Mouse (Mus musculus): ENCODE results near the gene Adgrg3. TPM values are rescaled to one million over a fixed set of nuclear protein-coding genes. Genes with fewer than 3 reads are reported as not detected.
A peak's percentile ranks its signal among the peaks of the same experiment; 100 is the strongest.
"Not testable (repeated sequence)": the region's sequence is repeated elsewhere in the genome, so short reads cannot be mapped to it uniquely, and the experiment has no call there.

Gene Adgrg3
- polyA plus RNA-seq, 1 experiment from 2014 or later = 11.8 TPM

DNA sequence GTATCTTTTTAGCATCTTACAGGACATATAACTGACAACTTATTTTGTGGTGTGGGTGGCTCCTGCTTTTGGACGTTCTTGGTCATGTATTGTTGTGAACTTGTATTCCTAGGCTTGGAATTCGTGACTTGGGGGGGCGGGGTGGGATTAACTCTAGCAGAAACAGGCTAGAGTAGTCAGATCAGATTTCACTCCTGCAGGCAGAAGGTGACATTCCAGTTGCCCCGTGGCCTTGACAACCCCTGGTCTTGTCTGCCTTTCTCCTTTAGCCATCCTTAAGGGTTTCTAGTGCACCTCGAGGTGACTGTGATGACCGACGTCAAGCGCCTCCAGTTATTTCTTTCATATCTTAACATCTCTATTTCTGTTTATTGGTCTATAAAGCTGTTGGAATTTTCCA is 5.7 kb downstream of the Adgrg3 start:
- ATAC-seq (replicated peaks; ENCODE audit: low FRiP score) = no peak
- H3K4me1 ChIP-seq (replicated peaks; ENCODE audit: control insufficient read depth, insufficient read depth, low read length) = peaks cover 11% of the 10 kb centered on the region
- H3K27me3 ChIP-seq (replicated peaks; ENCODE audit: control insufficient read depth, insufficient read depth, low read length) = no peaks in the 10 kb centered on the region
- H3K4me2 ChIP-seq = no peak overlapping the region
- WGBS = 43% methylated on average over 8 of the region's 8 CpGs
- H3K4me3 ChIP-seq (ENCODE audit: low read depth, low read length) = no peak overlapping the region
- H3K27ac ChIP-seq (ENCODE audit: low read depth, low read length) = no peak overlapping the region
- no peak overlapping the region for H3K9ac ChIP-seq (ENCODE audit: low read depth, low read length)
- no peak for DNase-seq (ENCODE audit: low spot score)
- no peaks in the 10 kb centered on the region for H3K36me3 ChIP-seq (ENCODE audit: control insufficient read depth, insufficient read depth, low read length)
- 0 out of 2 replicates have a peak, but pooled peaks cover 2% of the 10 kb centered on the region for H3K9me3 ChIP-seq (ENCODE audit: control insufficient read depth, low read length)

GRCm38 (mm10) chr8:95024387-95024786 is 6.9 kb downstream of the Adgrg3 start:
- 70% methylated on average over 4 of the region's 4 CpGs for WGBS
- Histone ChIP-seq H3K9ac (ENCODE audit: low read depth, low read length) (no peak overlapping the region), H3K9me3 (ENCODE audit: control insufficient read depth, low read length) (0 out of 2 replicates have a peak, but pooled peaks cover 2% of the 10 kb centered on the region), H3K27ac (ENCODE audit: low read depth, low read length) (no peak overlapping the region), H3K4me2 (no peak overlapping the region), H3K4me3 (ENCODE audit: low read depth, low read length) (no peak overlapping the region), H3K27me3 (replicated peaks; ENCODE audit: control insufficient read depth, insufficient read depth, low read length) (no peaks in the 10 kb centered on the region), H3K4me1 (replicated peaks; ENCODE audit: control insufficient read depth, insufficient read depth, low read length) (peaks cover 11% of the 10 kb centered on the region), H3K36me3 (ENCODE audit: control insufficient read depth, insufficient read depth, low read length) (no peaks in the 10 kb centered on the region)
- no peak for ATAC-seq (replicated peaks; ENCODE audit: low FRiP score)
- no peak for DNase-seq (ENCODE audit: low spot score)

- Histone ChIP-seq H3K9ac (ENCODE audit: low read depth, low read length) (no peak overlapping the region), H3K4me1 (replicated peaks; ENCODE audit: control insufficient read depth, insufficient read depth, low read length) (peaks cover 9% of the 10 kb centered on the region), H3K4me3 (ENCODE audit: low read depth, low read length) (no peak overlapping the region), H3K27ac (ENCODE audit: low read depth, low read length) (no peak overlapping the region), H3K9me3 (ENCODE audit: control insufficient read depth, low read length) (0 out of 2 replicates have a peak, but pooled peaks cover 2% of the 10 kb centered on the region), H3K4me2 (no peak overlapping the region), H3K36me3 (ENCODE audit: control insufficient read depth, insufficient read depth, low read length) (no peaks in the 10 kb centered on the region), H3K27me3 (replicated peaks; ENCODE audit: control insufficient read depth, insufficient read depth, low read length) (no peaks in the 10 kb centered on the region)
- DNase-seq (ENCODE audit: low spot score) = no peak
- WGBS = 66% methylated on average over 2 of the region's 2 CpGs
- no peak for ATAC-seq (replicated peaks; ENCODE audit: low FRiP score)
These were observed 7.9 kb downstream of the Adgrg3 start for GRCm38 (mm10) chr8:95025421-95025820.

DNA sequence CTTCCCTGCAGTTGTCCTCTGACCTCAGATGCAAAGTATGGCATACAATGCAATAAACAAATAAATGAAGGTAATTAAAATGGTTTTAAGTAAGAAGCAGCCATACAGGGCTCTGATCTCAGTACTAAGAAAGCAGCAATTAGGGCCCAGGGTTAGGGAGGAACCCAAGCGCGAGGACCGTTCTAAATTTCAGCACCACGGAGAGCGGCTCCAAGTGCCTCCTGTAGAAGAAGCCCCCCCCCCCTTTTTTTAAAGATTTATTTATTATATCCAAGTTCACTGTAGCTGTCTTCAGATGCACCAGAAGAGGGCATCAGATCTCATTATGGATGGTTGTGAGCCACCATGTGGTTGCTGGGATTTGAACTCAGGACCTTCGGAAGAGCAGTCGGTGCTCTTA is 10.9 kb downstream of the Adgrg3 start:
- not testable (repeated sequence) for DNase-seq (ENCODE audit: low spot score); H3K9me3 ChIP-seq (ENCODE audit: control insufficient read depth, low read length); H3K4me3 ChIP-seq (ENCODE audit: low read depth, low read length); H3K27me3 ChIP-seq (replicated peaks; ENCODE audit: control insufficient read depth, insufficient read depth, low read length); H3K9ac ChIP-seq (ENCODE audit: low read depth, low read length); H3K36me3 ChIP-seq (ENCODE audit: control insufficient read depth, insufficient read depth, low read length); H3K4me1 ChIP-seq (replicated peaks; ENCODE audit: control insufficient read depth, insufficient read depth, low read length); H3K4me2 ChIP-seq; H3K27ac ChIP-seq (ENCODE audit: low read depth, low read length); ATAC-seq (replicated peaks; ENCODE audit: low FRiP score)
- WGBS = 70% methylated on average over 7 of the region's 7 CpGs

- H3K27ac ChIP-seq (ENCODE audit: low read depth, low read length) = no peak overlapping the region
- no peaks in the 10 kb centered on the region for H3K27me3 ChIP-seq (replicated peaks; ENCODE audit: control insufficient read depth, insufficient read depth, low read length)
- DNase-seq (ENCODE audit: low spot score) = no peak
- no peak overlapping the region for H3K4me2 ChIP-seq
- H3K9ac ChIP-seq (ENCODE audit: low read depth, low read length) = no peak overlapping the region; the same call in 1 of the 2 replicates
- 0 out of 2 replicates have a peak, but pooled peaks have one; percentile 57 for ATAC-seq (replicated peaks; ENCODE audit: low FRiP score)
- H3K4me1 ChIP-seq (replicated peaks; ENCODE audit: control insufficient read depth, insufficient read depth, low read length) = 0 out of 2 replicates have a peak, but pooled peaks cover 2% of the 10 kb centered on the region
- WGBS = 53% methylated on average over 7 of the region's 7 CpGs
- no peaks in the 10 kb centered on the region for H3K36me3 ChIP-seq (ENCODE audit: control insufficient read depth, insufficient read depth, low read length)
- no peak overlapping the region for H3K4me3 ChIP-seq (ENCODE audit: low read depth, low read length)
- H3K9me3 ChIP-seq (ENCODE audit: control insufficient read depth, low read length) = no peaks in the 10 kb centered on the region
These were observed 19.8 kb downstream of the Adgrg3 start for GRCm38 (mm10) chr8:95037106-95037925.

GRCm38 (mm10) chr8:95041883-95042784 is 24.6 kb downstream of the Adgrg3 start:
- peak overlapping the region; percentile 82 for H3K27ac ChIP-seq (ENCODE audit: low read depth, low read length)
- ATAC-seq (replicated peaks; ENCODE audit: low FRiP score) (peak; percentile 49; the same call in 1 of the 2 replicates), DNase-seq (ENCODE audit: low spot score) (no peak)
- H3K9me3 ChIP-seq (ENCODE audit: control insufficient read depth, low read length) = no peaks in the 10 kb centered on the region
- 64% methylated on average over 6 of the region's 6 CpGs for WGBS
- no peaks in the 10 kb centered on the region for H3K36me3 ChIP-seq (ENCODE audit: control insufficient read depth, insufficient read depth, low read length)
- H3K27me3 ChIP-seq (replicated peaks; ENCODE audit: control insufficient read depth, insufficient read depth, low read length) = no peaks in the 10 kb centered on the region
- no peak overlapping the region for H3K9ac ChIP-seq (ENCODE audit: low read depth, low read length)
- no peak overlapping the region for H3K4me3 ChIP-seq (ENCODE audit: low read depth, low read length)
- H3K4me1 ChIP-seq (replicated peaks; ENCODE audit: control insufficient read depth, insufficient read depth, low read length) = no peaks in the 10 kb centered on the region
- peak overlapping the region; percentile 29 for H3K4me2 ChIP-seq

DNA sequence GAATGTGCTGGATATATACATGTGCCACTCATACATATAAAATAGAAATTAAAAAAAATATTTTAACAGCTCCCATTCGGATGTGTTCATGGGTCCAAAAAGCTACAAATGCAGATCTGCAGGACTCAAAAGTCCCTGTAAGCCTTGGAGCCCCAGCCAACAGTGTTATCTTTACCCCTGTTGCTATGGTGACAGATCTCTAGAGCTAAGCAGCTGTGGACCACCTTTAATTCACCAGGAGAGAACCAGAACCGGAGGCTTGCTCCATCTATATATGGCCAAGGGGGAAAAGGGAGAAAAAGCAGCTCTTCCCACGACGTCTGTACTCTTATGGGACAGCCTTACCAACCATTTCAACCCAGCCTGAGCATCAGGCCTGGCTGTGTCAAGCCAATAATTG is 27.3 kb downstream of the Adgrg3 start:
- Histone ChIP-seq H3K9ac (ENCODE audit: low read depth, low read length) (no peak overlapping the region), H3K27ac (ENCODE audit: low read depth, low read length) (no peak overlapping the region), H3K27me3 (replicated peaks; ENCODE audit: control insufficient read depth, insufficient read depth, low read length) (no peaks in the 10 kb centered on the region), H3K4me1 (replicated peaks; ENCODE audit: control insufficient read depth, insufficient read depth, low read length) (no peaks in the 10 kb centered on the region; the same call in 1 of the 2 replicates), H3K4me3 (ENCODE audit: low read depth, low read length) (no peak overlapping the region), H3K9me3 (ENCODE audit: control insufficient read depth, low read length) (no peaks in the 10 kb centered on the region), H3K4me2 (no peak overlapping the region), H3K36me3 (ENCODE audit: control insufficient read depth, insufficient read depth, low read length) (no peaks in the 10 kb centered on the region)
- ATAC-seq (replicated peaks; ENCODE audit: low FRiP score) (no peak), DNase-seq (ENCODE audit: low spot score) (no peak)
- WGBS = 56% methylated on average over 4 of the region's 4 CpGs

DNA sequence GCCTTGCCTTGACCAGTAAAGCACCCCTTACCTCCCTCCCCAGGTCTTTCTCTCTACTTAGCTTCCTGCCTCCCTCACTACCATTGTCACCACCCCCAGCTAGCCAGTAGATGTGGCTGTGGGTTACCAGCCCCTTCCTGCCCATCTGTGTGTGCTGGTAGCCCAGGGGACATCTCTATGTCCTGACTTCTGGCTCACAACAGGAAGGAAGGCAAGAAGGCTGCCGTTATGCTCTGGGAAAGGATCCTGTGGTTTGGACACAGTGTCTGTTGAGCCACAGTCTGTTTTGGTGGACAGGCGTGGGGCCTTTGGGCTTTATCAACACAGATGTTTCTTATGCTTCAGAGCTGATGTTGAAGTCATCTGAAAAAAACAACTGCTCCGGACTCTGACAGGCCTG is 29.5 kb downstream of the Adgrg3 start:
- 47% methylated on average over 3 of the region's 3 CpGs for WGBS
- Histone ChIP-seq H3K27me3 (replicated peaks; ENCODE audit: control insufficient read depth, insufficient read depth, low read length) (no peaks in the 10 kb centered on the region), H3K36me3 (ENCODE audit: control insufficient read depth, insufficient read depth, low read length) (no peaks in the 10 kb centered on the region), H3K4me1 (replicated peaks; ENCODE audit: control insufficient read depth, insufficient read depth, low read length) (no peaks in the 10 kb centered on the region; the same call in 1 of the 2 replicates), H3K27ac (ENCODE audit: low read depth, low read length) (peak overlapping the region; percentile 57; the same call in 1 of the 2 replicates), H3K9ac (ENCODE audit: low read depth, low read length) (no peak overlapping the region), H3K4me2 (no peak overlapping the region), H3K4me3 (ENCODE audit: low read depth, low read length) (no peak overlapping the region), H3K9me3 (ENCODE audit: control insufficient read depth, low read length) (no peaks in the 10 kb centered on the region)
- DNase-seq (ENCODE audit: low spot score) = no peak
- ATAC-seq (replicated peaks; ENCODE audit: low FRiP score) = no peak

Data from liver, embryonic 11.5 days (tissue).